Mouse (Mus musculus) CH12.LX (cell line): ENCODE data around the gene Grin3a. TPM values are rescaled to one million over a fixed set of nuclear protein-coding genes. Genes with fewer than 3 reads are reported as not detected.

Source experiments
- DNase-seq: peaks from one replicate; pipeline ENCODE4 v3.0.0-alpha.2; 2013; ENCODE audit errors: extremely low read depth
- H3K27ac ChIP-seq: 2 replicates; pipeline ENCODE4 v1.5.1; 2012; ENCODE audit warnings: low read depth, mild to moderate bottlenecking, control low read depth, moderate library complexity; ENCODE audit not compliant: insufficient read depth
- H3K27me3 ChIP-seq: replicated peaks from 2 replicates; pipeline ENCODE3; 2012; ENCODE audit warnings: inconsistent platforms
- H3K36me3 ChIP-seq, 2 experiments: replicated peaks in 1 of 2; 2 replicates each; pipeline versions ENCODE3 to v1.6.1; 2012; ENCODE audit warnings: inconsistent platforms in 1 of 2, low read length in 1 of 2, mild to moderate bottlenecking in 1 of 2, mixed read lengths in 1 of 2, moderate library complexity in 1 of 2; ENCODE audit not compliant: control insufficient read depth in 1 of 2, insufficient read depth in 1 of 2
- H3K4me1 ChIP-seq, 2 experiments: 2 replicates each; pipeline ENCODE4 v1.6.1; 2012; ENCODE audit warnings: inconsistent platforms in 1 of 2, moderate library complexity in 1 of 2; ENCODE audit not compliant: insufficient read depth in 2 of 2, control insufficient read depth in 1 of 2
- H3K4me2 ChIP-seq: 2 replicates; pipeline ENCODE4 v1.6.1; 2012; ENCODE audit warnings: low read depth, mild to moderate bottlenecking, control low read depth; ENCODE audit not compliant: poor library complexity, insufficient read depth, severe bottlenecking
- H3K4me3 ChIP-seq, 3 experiments: fragments of 150-350 bp in 1 of 3; sonication (generic) in 1 of 3; replicated peaks in 1 of 3; 2 replicates each; pipeline versions ENCODE3 to v1.5.1; 2011 to 2012; ENCODE audit warnings: low read depth in 2 of 3, low read length in 2 of 3, mild to moderate bottlenecking in 2 of 3, moderate library complexity in 2 of 3, control low read depth in 1 of 3, improper control_type of control experiment in 1 of 3, inconsistent platforms in 1 of 3, mixed read lengths in 1 of 3; ENCODE audit not compliant: poor library complexity in 1 of 3
- H3K79me2 ChIP-seq: replicated peaks from 2 replicates; pipeline ENCODE4 v1.6.1; 2012; ENCODE audit warnings: mild to moderate bottlenecking, moderate library complexity; ENCODE audit not compliant: control insufficient read depth, poor library complexity, insufficient read depth, severe bottlenecking; ENCODE audit errors: extremely low read depth
- H3K9ac ChIP-seq: 2 replicates; pipeline ENCODE4 v1.6.1; 2012; ENCODE audit warnings: low read depth, mild to moderate bottlenecking, control low read depth, moderate library complexity; ENCODE audit not compliant: insufficient read depth
- H3K9me3 ChIP-seq: replicated peaks from 2 replicates; pipeline ENCODE3; 2012; ENCODE audit warnings: low read length, inconsistent platforms, mixed read lengths
- BHLHE40 ChIP-seq: IDR thresholded peaks from 2 replicates; pipeline ENCODE4 v1.6.1; 2011; ENCODE audit warnings: mild to moderate bottlenecking, low read depth, low read length, improper control_type of control experiment
- CHD1 ChIP-seq: IDR thresholded peaks from 2 replicates; pipeline ENCODE4 v1.6.1; 2012; ENCODE audit warnings: low read depth, low read length, improper control_type of control experiment, inconsistent platforms
- CHD2 ChIP-seq: IDR thresholded peaks from 2 replicates; pipeline ENCODE4 v1.6.1; 2011; ENCODE audit warnings: low read length, improper control_type of control experiment
- CTCF ChIP-seq, 2 experiments: IDR thresholded peaks in 1 of 2; conservative IDR thresholded peaks in 1 of 2; 2 replicates each; pipeline ENCODE4 v1.5.1; 2011 to 2012; ENCODE audit warnings: low read depth in 2 of 2, low read length in 2 of 2, improper control_type of control experiment in 1 of 2, inconsistent platforms in 1 of 2, mild to moderate bottlenecking in 1 of 2, moderate library complexity in 1 of 2
- E2F4 ChIP-seq: IDR thresholded peaks from 2 replicates; pipeline ENCODE4 v1.6.1; 2011; ENCODE audit warnings: low read depth, low read length, improper control_type of control experiment; ENCODE audit not compliant: insufficient replicate concordance
- EP300 ChIP-seq: IDR thresholded peaks from 2 replicates; pipeline ENCODE4 v1.6.1; 2011; ENCODE audit warnings: low read length, improper control_type of control experiment
- ETS1 ChIP-seq: conservative IDR thresholded peaks from 2 replicates; pipeline ENCODE4 v1.6.1; 2012; ENCODE audit warnings: low read depth, mild to moderate bottlenecking, inconsistent platforms, low read length, improper control_type of control experiment, moderate library complexity
- HCFC1 ChIP-seq: IDR thresholded peaks from 2 replicates; pipeline ENCODE4 v1.6.1; 2012; ENCODE audit warnings: low read depth, mild to moderate bottlenecking, inconsistent platforms, low read length, improper control_type of control experiment
- KAT2A ChIP-seq: IDR thresholded peaks from 2 replicates; pipeline ENCODE4 v1.6.1; 2012; ENCODE audit warnings: low read length, improper control_type of control experiment, inconsistent platforms; ENCODE audit not compliant: insufficient replicate concordance
- MAFK ChIP-seq: IDR thresholded peaks from 2 replicates; pipeline ENCODE4 v1.6.1; 2011; ENCODE audit warnings: low read length, improper control_type of control experiment; ENCODE audit not compliant: insufficient replicate concordance
- MAX ChIP-seq: IDR thresholded peaks from 2 replicates; pipeline ENCODE4 v1.6.1; 2011; ENCODE audit warnings: low read length, improper control_type of control experiment
- MAZ ChIP-seq: IDR thresholded peaks from 2 replicates; pipeline ENCODE4 v1.6.1; 2012; ENCODE audit warnings: low read depth, mild to moderate bottlenecking, inconsistent platforms, low read length, improper control_type of control experiment, moderate library complexity
- MEF2A ChIP-seq: IDR thresholded peaks from 2 replicates; pipeline ENCODE4 v1.6.1; 2014; ENCODE audit warnings: low read depth, mild to moderate bottlenecking, inconsistent platforms, low read length, improper control_type of control experiment, borderline replicate concordance
- MYC ChIP-seq: IDR thresholded peaks from 2 replicates; pipeline ENCODE4 v1.6.1; 2011; ENCODE audit warnings: low read depth, mild to moderate bottlenecking, improper control_type of control experiment, low read length
- NELFE ChIP-seq: IDR thresholded peaks from 2 replicates; pipeline ENCODE4 v1.6.1; 2011; ENCODE audit warnings: low read depth, low read length, improper control_type of control experiment
- PAX5 ChIP-seq: IDR thresholded peaks from 2 replicates; pipeline ENCODE4 v1.6.1; 2012; ENCODE audit warnings: low read length, inconsistent platforms, mixed read lengths
- POLR2A ChIP-seq: IDR thresholded peaks from 2 replicates; pipeline ENCODE4 v1.6.1; 2011; ENCODE audit warnings: low read depth, mild to moderate bottlenecking, improper control_type of control experiment, low read length
- POLR2AphosphoS2 ChIP-seq: IDR thresholded peaks from 2 replicates; pipeline ENCODE4 v1.6.1; 2011; ENCODE audit warnings: low read depth, low read length, improper control_type of control experiment
- RAD21 ChIP-seq: IDR thresholded peaks from 2 replicates; pipeline ENCODE4 v1.6.1; 2011; ENCODE audit warnings: low read depth, mild to moderate bottlenecking, low read length, improper control_type of control experiment, moderate library complexity
- RCOR1 ChIP-seq: conservative IDR thresholded peaks from 2 replicates; pipeline ENCODE4 v1.6.1; 2012; ENCODE audit warnings: low read depth, mild to moderate bottlenecking, inconsistent platforms, low read length, improper control_type of control experiment
- SIN3A ChIP-seq: IDR thresholded peaks from 2 replicates; pipeline ENCODE4 v1.6.1; 2012; ENCODE audit warnings: low read length, improper control_type of control experiment, inconsistent platforms
- SMC3 ChIP-seq: IDR thresholded peaks from 2 replicates; pipeline ENCODE4 v1.6.1; 2011; ENCODE audit warnings: low read depth, low read length, improper control_type of control experiment
- TCF12 ChIP-seq: IDR thresholded peaks from 2 replicates; pipeline ENCODE4 v1.6.1; 2014; ENCODE audit warnings: low read depth, mild to moderate bottlenecking, inconsistent platforms, low read length, improper control_type of control experiment
- UBTF ChIP-seq: IDR thresholded peaks from 2 replicates; pipeline ENCODE4 v1.6.1; 2012; ENCODE audit warnings: low read depth, mild to moderate bottlenecking, inconsistent platforms, low read length, improper control_type of control experiment, moderate library complexity
- USF2 ChIP-seq: conservative IDR thresholded peaks from 2 replicates; pipeline ENCODE4 v1.6.1; 2011; ENCODE audit warnings: low read depth, low read length, improper control_type of control experiment
- ZKSCAN1 ChIP-seq: IDR thresholded peaks from 2 replicates; pipeline ENCODE4 v1.6.1; 2012; ENCODE audit warnings: low read depth, inconsistent platforms, low read length, improper control_type of control experiment, borderline replicate concordance
- dilution Hi-C: fragments of 300-500 bp; cut with MboI; formaldehyde crosslinking; loops from 2 replicates; pipeline ENCODE4 v1.14.3; 2020; ENCODE audit warnings: low sequenced_read_pairs; ENCODE audit not compliant: extremely low pct_unique_long_range_greater_than_20kb, extremely low pct_ligation_motif_present
- in situ Hi-C: fragments of 300-500 bp; cut with MboI; formaldehyde crosslinking; loops from 3 replicates; pipeline ENCODE4 v1.14.3; 2019; ENCODE audit warnings: low sequenced_read_pairs, low pct_ligation_motif_present, low pct_unique_long_range_greater_than_20kb, mixed read lengths
- polyA plus RNA-seq: library from polyadenylated mRNA; unstranded; fragments of >175 nt; gene quantifications from 2 replicates; pipeline ENCODE4 v1.2.1, GENCODE M21; 2012; ENCODE audit warnings: low read depth; ENCODE audit not compliant: insufficient read length
- total RNA-seq, 2 experiments: library from RNA; depleted of rRNA; stranded (reverse); fragments of 300-350 nt in 1 of 2; fragments of >200 nt in 1 of 2; gene quantifications; 2 replicates each; pipeline ENCODE4 v1.2.3; 2012 to 2014

Grin3a gene
- total and polyA plus RNA-seq, 3 experiments: 0.06 TPM; not detected in 2

- no peak for DNase-seq
- H3K27me3 ChIP-seq: no peaks in the 10 kb centered on the region
- no peak for TF ChIP-seq MEF2A
- TF ChIP-seq RCOR1: no peak
- TF ChIP-seq EP300: no peak
- TF ChIP-seq MAFK: no peak
- no peak for TF ChIP-seq MAZ
- TF ChIP-seq MYC: no peak
- TF ChIP-seq MAX: no peak
- no peak for TF ChIP-seq USF2
- no peak for TF ChIP-seq BHLHE40
- no peak for TF ChIP-seq POLR2A
- TF ChIP-seq UBTF: no peak
- TF ChIP-seq, all 38 proteins: peak for 0
- Histone ChIP-seq H3K9ac (no peak overlapping the region), H3K4me2 (no peak overlapping the region), H3K79me2 (no peaks in the 10 kb centered on the region), H3K4me1 (no peaks in the 10 kb centered on the region), H3K9me3 (no peaks in the 10 kb centered on the region), H3K4me3 (no peak overlapping the region), H3K27ac (no peak overlapping the region), H3K36me3 (peaks cover 46 to 93% of the 10 kb centered on the region in 2 experiments)
- dilution Hi-C loops: no loop called here
- in situ Hi-C loops: no loop called here
Measured at GRCm38 (mm10) chr4:49659421-49659820, 186.1 kb downstream of the Grin3a start.

GRCm38 (mm10) chr4:49639913-49640312, 205.6 kb downstream of the Grin3a start:
- in situ Hi-C loops: no loop called here
- H3K27ac ChIP-seq: no peak overlapping the region
- DNase-seq: no peak
- dilution Hi-C loops: no loop called here
- no peak overlapping the region for H3K4me3 ChIP-seq
- H3K9ac ChIP-seq: no peak overlapping the region
- peak in 1 of 2 experiments; percentile 15; a peak in 2 of 4 replicates for TF ChIP-seq CTCF (conservative IDR thresholded peaks at IDR 0.05 in 1 of 2, IDR thresholded peaks at IDR 0.05 in 1 of 2; ENCODE audit: low read depth in 2 of 2, low read length in 2 of 2)
- no peak for TF ChIP-seq MAFK
- TF ChIP-seq ZKSCAN1: no peak
- TF ChIP-seq E2F4: no peak
- H3K79me2 ChIP-seq: no peaks in the 10 kb centered on the region; the same call in 1 of the 2 replicates
- no peak overlapping the region for H3K4me2 ChIP-seq
- H3K36me3 ChIP-seq: peaks cover 58 to 91% of the 10 kb centered on the region in 2 experiments
- H3K27me3 ChIP-seq: no peaks in the 10 kb centered on the region
- H3K4me1 ChIP-seq: no peaks in the 10 kb centered on the region
- no peaks in the 10 kb centered on the region for H3K9me3 ChIP-seq

- Histone ChIP-seq H3K4me1 (peaks cover 0 to 17% of the 10 kb centered on the region in 2 experiments; a peak in 2 of 4 replicates), H3K9ac (no peak overlapping the region), H3K9me3 (no peaks in the 10 kb centered on the region), H3K79me2 (peaks cover 13% of the 10 kb centered on the region), H3K4me2 (no peak overlapping the region), H3K27ac (no peak overlapping the region), H3K27me3 (no peaks in the 10 kb centered on the region), H3K4me3 (no peak overlapping the region), H3K36me3 (peaks cover 57 to 86% of the 10 kb centered on the region in 2 experiments)
- in situ Hi-C loops (no loop called here), dilution Hi-C loops (no loop called here)
- DNase-seq: no peak
- TF ChIP-seq KAT2A (no peak), CHD1 (no peak), MYC (no peak), RCOR1 (no peak), SMC3 (no peak), POLR2A (no peak), MEF2A (no peak), POLR2AphosphoS2 (no peak), TCF12 (no peak), CTCF (conservative IDR thresholded peaks at IDR 0.05 in 1 of 2, IDR thresholded peaks at IDR 0.05 in 1 of 2; ENCODE audit: low read depth in 2 of 2, low read length in 2 of 2) (no peak), SIN3A (no peak), HCFC1 (no peak), NELFE (no peak), ETS1 (no peak), PAX5 (no peak), CHD2 (no peak), RAD21 (no peak), UBTF (no peak), E2F4 (no peak)
Measured at GRCm38 (mm10) chr4:49637821-49638220, 207.7 kb downstream of the Grin3a start.
